Mouse (Mus musculus) olfactory bulb, adult 2 months (tissue): ENCODE measurements around the gene Ap3d1.

Source experiments
- CTCF ChIP-seq: fragments of 200-500 bp; IDR thresholded peaks from 2 replicates; pipeline ENCODE4 v1.5.1; 2012; ENCODE audit warnings: low read depth, mild to moderate bottlenecking, low read length, moderate library complexity; ENCODE audit not compliant: insufficient read depth
- POLR2A ChIP-seq: fragments of 200-500 bp; IDR thresholded peaks from 2 replicates; pipeline ENCODE4 v1.6.1; 2012; ENCODE audit warnings: mild to moderate bottlenecking, low read depth, low read length, moderate library complexity; ENCODE audit not compliant: insufficient read depth

DNA sequence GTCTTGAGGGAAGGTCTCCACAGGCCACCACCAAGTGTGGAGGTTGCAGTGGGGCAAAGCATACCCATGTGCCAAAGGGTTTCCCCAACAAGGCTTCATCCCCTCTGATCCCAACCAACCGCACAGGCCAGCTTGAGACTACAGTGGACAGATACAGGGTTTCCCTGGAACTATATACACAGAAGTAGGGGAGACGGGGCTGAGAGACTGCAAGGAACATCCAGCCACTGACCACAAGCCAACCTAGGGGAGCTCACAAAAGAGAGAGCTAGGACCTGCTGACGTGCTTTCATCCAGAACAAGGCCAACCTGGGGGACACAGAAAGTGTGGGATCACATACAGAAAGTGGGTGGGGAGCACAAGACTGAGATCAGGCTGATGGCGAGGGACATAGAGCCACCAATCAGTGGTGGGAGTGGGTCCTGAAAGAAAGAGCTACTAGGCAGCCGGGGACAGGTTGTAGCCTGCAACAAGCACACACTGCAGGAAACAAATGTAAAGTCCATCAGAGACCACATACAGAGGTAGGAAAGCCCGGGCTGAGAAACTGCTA lies 67.1 kb downstream of the Ap3d1 start:
- no peak for TF ChIP-seq CTCF
- TF ChIP-seq POLR2A, result no peak
